Mouse (Mus musculus) intestine, embryonic 15.5 days (tissue): ENCODE results near the gene Ccdc106. TPM values are rescaled to one million over a fixed set of nuclear protein-coding genes. Genes with fewer than 3 reads are reported as not detected.
"Not testable (repeated sequence)": the region's sequence is repeated elsewhere in the genome, so short reads cannot be mapped to it uniquely, and the experiment has no call there.

Experiments used
- ATAC-seq: fragments of 200-750 bp; cut with Nextera tagmentation; 2 replicates; pipeline ENCODE4 v1.8.0; 2017; ENCODE audit warnings: moderate TSS enrichment, moderate library complexity
- H3K27ac ChIP-seq: fragments of 300-500 bp; sonication (generic); 2 replicates; pipeline ENCODE4 v1.5.1; 2015; ENCODE audit warnings: mild to moderate bottlenecking, inconsistent platforms
- H3K27me3 ChIP-seq: fragments of 300-500 bp; sonication (generic); replicated peaks from 2 replicates; pipeline ENCODE4 v1.6.1; 2015; ENCODE audit warnings: inconsistent platforms
- H3K36me3 ChIP-seq: fragments of 300-500 bp; sonication (generic); 2 replicates; pipeline ENCODE4 v1.6.1; 2015; ENCODE audit warnings: inconsistent platforms
- H3K4me1 ChIP-seq: fragments of 300-500 bp; sonication (generic); replicated peaks from 2 replicates; pipeline ENCODE4 v1.6.1; 2015; ENCODE audit warnings: inconsistent platforms
- H3K4me2 ChIP-seq: fragments of 300-500 bp; sonication (generic); replicated peaks from 2 replicates; pipeline ENCODE4 v1.6.1; 2015; ENCODE audit warnings: mild to moderate bottlenecking, inconsistent platforms
- H3K4me3 ChIP-seq: fragments of 300-500 bp; sonication (generic); replicated peaks from 2 replicates; pipeline ENCODE4 v1.5.1; 2015; ENCODE audit warnings: inconsistent platforms
- H3K9ac ChIP-seq: fragments of 300-500 bp; sonication (generic); 2 replicates; pipeline ENCODE4 v1.6.1; 2015; ENCODE audit warnings: inconsistent platforms
- H3K9me3 ChIP-seq: fragments of 300-500 bp; sonication (generic); 2 replicates; pipeline ENCODE4 v1.6.1; 2016; ENCODE audit warnings: inconsistent platforms
- WGBS: fragments of 180-500 bp; shearing (Covaris S2); methylation state at CpG from one replicate; pipeline ENCODE4 v1.1.7; 2015; 5-methylcytosine and 5-hydroxymethylcytosine counted together
- polyA plus RNA-seq: library from polyadenylated mRNA; unstranded; fragments of >200 nt; fragmentation: Nextera tagmentation; extraction: Ambion mirVana; gene quantifications from 2 replicates; pipeline ENCODE4 v1.2.1, GENCODE M21; 2015

Ccdc106 gene
- polyA plus RNA-seq, 1 experiment from 2014 or later: 13.4 TPM

- H3K27ac ChIP-seq: peak within 1 kb of the TSS; percentile 45
- peaks cover 16% of the 10 kb centered on the region for H3K4me1 ChIP-seq
- H3K9me3 ChIP-seq: no peaks in the 10 kb centered on the region
- H3K4me3 ChIP-seq: peak within 1 kb of the TSS; percentile 72
- H3K27me3 ChIP-seq: no peaks in the 10 kb centered on the region
- ATAC-seq: peak; percentile 92
- H3K9ac ChIP-seq: peak within 1 kb of the TSS; percentile 75
- H3K36me3 ChIP-seq: peaks cover 17% of the 10 kb centered on the region; the same call in 1 of the 2 replicates
- 5% methylated on average over 17 of the region's 26 CpGs for WGBS
- H3K4me2 ChIP-seq: peak within 1 kb of the TSS; percentile 80
Observed at GRCm38 (mm10) chr7:4996003-4996895, 24.1 kb upstream of the Ccdc106 start, which contains the start of gene Zfp579. Gene Zfp579 (minus strand): TSS chr7:4996158.

DNA sequence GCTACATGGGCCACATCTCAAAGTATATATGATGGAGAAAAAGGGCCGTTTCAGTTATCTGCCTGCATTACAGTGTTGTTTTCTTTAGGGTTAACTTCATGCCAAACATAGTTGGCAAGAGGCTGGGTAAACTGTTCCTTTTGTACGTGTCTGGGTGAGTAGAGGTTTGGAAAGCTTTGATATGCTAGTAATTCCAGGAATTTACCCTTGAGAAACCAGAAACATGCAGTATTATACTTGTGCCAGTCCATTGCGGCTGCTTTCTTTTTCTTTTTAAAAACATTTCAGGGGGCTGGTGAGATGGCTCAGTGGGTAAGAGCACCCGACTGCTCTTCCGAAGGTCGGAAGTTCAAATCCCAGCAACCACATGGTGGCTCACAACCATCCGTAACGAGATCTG is 23.4 kb upstream of the Ccdc106 start:
- H3K9me3 ChIP-seq: no peaks in the 10 kb centered on the region
- H3K27ac ChIP-seq: no peak overlapping the region; the same call in 1 of the 2 replicates
- peaks cover 17% of the 10 kb centered on the region; the same call in 1 of the 2 replicates for H3K36me3 ChIP-seq
- ATAC-seq: no peak
- no peak overlapping the region for H3K9ac ChIP-seq
- no peaks in the 10 kb centered on the region for H3K27me3 ChIP-seq
- H3K4me3 ChIP-seq: peak overlapping the region; percentile 72; the same call in 1 of the 2 replicates
- WGBS: 66% methylated on average over 8 of the region's 8 CpGs
- peaks cover 16% of the 10 kb centered on the region for H3K4me1 ChIP-seq
- H3K4me2 ChIP-seq: peak overlapping the region; percentile 80

DNA sequence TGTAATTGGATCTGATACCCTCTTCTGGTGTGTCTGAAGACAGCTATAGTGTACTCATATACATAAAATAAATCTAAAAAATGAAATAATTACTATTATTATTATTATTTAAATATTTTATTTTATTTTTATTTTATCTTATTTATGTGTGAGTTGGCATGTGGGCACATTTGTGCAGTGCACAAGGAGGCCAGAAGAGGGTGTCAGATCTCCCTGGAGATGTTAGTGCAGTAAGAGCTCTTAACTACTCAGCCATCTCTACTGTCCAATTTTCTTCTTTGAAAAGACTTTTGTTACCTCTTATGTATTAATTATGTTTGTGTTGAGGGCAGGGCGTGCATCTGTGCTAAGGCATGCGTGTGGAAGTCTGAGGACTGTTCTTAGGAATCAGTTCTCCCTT is 20.5 kb upstream of the Ccdc106 start:
- H3K9me3 ChIP-seq: no peaks in the 10 kb centered on the region
- ATAC-seq: no peak
- whole genome bisulfite sequencing: 56% methylated on average over 2 of the region's 2 CpGs

DNA sequence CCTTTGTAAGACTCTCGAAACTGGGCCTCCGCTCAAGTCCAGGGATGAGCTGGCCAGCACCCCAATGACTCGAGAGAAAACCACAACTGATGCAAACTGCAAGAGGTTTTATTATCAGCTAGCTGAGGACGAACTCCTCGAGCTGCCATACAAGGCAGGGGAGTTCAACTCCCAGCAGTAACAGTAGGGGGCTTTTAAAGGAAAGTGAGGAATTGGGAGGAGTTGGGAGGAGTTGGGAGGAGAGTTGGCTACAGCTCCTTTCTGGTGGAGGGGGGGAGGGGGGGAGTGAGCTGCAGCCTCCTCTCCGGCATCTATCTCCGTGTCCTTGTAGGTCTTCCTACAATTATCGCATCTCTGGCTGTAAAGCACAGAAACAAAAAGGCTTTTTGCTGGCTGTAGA is 17.5 kb upstream of the Ccdc106 start:
- H3K4me1 ChIP-seq, H3K27me3 ChIP-seq, H3K4me2 ChIP-seq, H3K9ac ChIP-seq, H3K27ac ChIP-seq, H3K4me3 ChIP-seq, ATAC-seq, H3K9me3 ChIP-seq: not testable (repeated sequence)
- H3K36me3 ChIP-seq: peaks cover 16% of the 10 kb centered on the region
- 67% methylated on average over 8 of the region's 8 CpGs for WGBS

More for the DNA sequence above, 20.5 kb upstream of the Ccdc106 start:
- H3K4me3 ChIP-seq: no peak overlapping the region
- peaks cover 11% of the 10 kb centered on the region for H3K4me1 ChIP-seq
- H3K9ac ChIP-seq: no peak overlapping the region
- no peaks in the 10 kb centered on the region for H3K27me3 ChIP-seq
- no peak overlapping the region for H3K27ac ChIP-seq
- H3K36me3 ChIP-seq: no peaks in the 10 kb centered on the region
- no peak overlapping the region for H3K4me2 ChIP-seq

- H3K4me2 ChIP-seq: no peak overlapping the region
- no peaks in the 10 kb centered on the region for H3K4me1 ChIP-seq
- peaks cover 55% of the 10 kb centered on the region for H3K36me3 ChIP-seq
- no peak overlapping the region for H3K27ac ChIP-seq
- no peak overlapping the region for H3K9ac ChIP-seq
- 98% methylated on average over 26 of the region's 26 CpGs for WGBS
- H3K27me3 ChIP-seq: no peaks in the 10 kb centered on the region
- H3K9me3 ChIP-seq: no peaks in the 10 kb centered on the region
- ATAC-seq: no peak
- H3K4me3 ChIP-seq: no peak overlapping the region
Observed at GRCm38 (mm10) chr7:5008229-5008628, 12.1 kb upstream of the Ccdc106 start.

- Histone ChIP-seq H3K9me3 (no peaks in the 10 kb centered on the region), H3K27me3 (no peaks in the 10 kb centered on the region), H3K9ac (no peak overlapping the region), H3K36me3 (peaks cover 47% of the 10 kb centered on the region), H3K4me1 (0 out of 2 replicates have a peak, but pooled peaks cover 2% of the 10 kb centered on the region), H3K4me2 (peak overlapping the region; percentile 66; the same call in 1 of the 2 replicates), H3K27ac (no peak overlapping the region), H3K4me3 (0 out of 2 replicates have a peak overlapping the region, but pooled peaks have one; percentile 68)
- 87% methylated on average over 27 of the region's 27 CpGs for WGBS
- ATAC-seq: no peak
Observed at GRCm38 (mm10) chr7:5012681-5013513, 7.5 kb upstream of the Ccdc106 start.

DNA sequence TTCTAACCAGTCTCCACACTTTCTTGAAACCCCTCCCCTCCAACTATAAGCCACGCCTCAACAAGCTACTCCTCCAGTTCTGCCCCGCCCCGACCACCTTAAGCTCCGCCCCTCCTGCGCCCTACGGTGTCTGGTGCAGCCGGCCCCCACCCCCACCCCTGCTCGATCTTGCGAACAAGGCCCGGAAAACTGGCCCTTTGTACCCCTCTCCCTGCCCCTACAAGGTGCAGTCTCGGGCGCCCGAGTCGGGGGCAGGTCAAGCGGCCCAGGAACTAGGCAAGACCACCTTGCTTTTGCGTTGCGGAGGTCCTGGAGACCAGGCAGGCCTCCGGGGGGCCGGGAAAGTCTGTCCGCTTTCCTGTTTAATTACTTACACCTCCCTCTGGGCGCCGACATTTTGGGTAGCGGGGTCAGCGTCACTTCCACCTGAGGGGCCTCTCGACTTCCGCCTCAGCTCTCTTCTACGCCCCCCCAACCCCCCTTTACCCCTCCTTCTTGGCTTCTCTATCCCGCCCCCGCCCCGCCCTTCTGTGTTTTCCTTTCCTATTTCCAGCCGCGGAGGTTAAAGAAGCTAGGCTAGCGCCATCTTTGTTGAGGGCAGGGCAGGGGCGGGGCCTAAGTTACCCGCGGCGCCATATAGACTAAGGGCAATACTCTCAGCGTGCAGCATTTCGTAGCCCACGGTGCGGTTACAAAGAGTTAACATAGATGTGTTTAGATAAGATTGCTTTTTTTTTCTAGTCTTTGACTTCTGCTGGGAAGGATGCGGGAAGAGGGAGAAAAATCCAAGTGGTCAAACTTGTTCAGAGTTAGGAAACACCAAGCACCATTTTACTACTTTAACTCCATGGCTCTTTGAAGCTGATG is 5.9 kb upstream of the Ccdc106 start, which contains the start of the genes Zfp524 and Fiz1:
Gene Zfp524, plus strand, starts transcription at position 165 of the 867 bp plus-strand sequence.
Gene Fiz1, minus strand, starts transcription at position 447 of the 867 bp plus-strand sequence.
- peak; percentile 84 for ATAC-seq
- peak within 1 kb of the TSS; percentile 66 for H3K4me2 ChIP-seq
- no peaks in the 10 kb centered on the region for H3K27me3 ChIP-seq
- peak within 1 kb of the TSS; percentile 77 for H3K9ac ChIP-seq
- no peaks in the 10 kb centered on the region for H3K9me3 ChIP-seq
- under 1% methylated on average over 42 of the region's 42 CpGs for WGBS
- H3K27ac ChIP-seq: peak within 1 kb of the TSS; percentile 99
- H3K36me3 ChIP-seq: peaks cover 33% of the 10 kb centered on the region
- H3K4me1 ChIP-seq: 0 out of 2 replicates have a peak, but pooled peaks cover 2% of the 10 kb centered on the region
- peak within 1 kb of the TSS; percentile 68 for H3K4me3 ChIP-seq

GRCm38 (mm10) chr7:5015118-5016001 is 5.0 kb upstream of the Ccdc106 start, which contains the start of gene Gm44973:
Gene Gm44973 (plus strand): TSS chr7:5015496.
- peak within 1 kb of the TSS; percentile 99 for H3K27ac ChIP-seq
- peak; percentile 81 for ATAC-seq
- H3K4me1 ChIP-seq: 0 out of 2 replicates have a peak, but pooled peaks cover 2% of the 10 kb centered on the region
- no peaks in the 10 kb centered on the region for H3K27me3 ChIP-seq
- peak within 1 kb of the TSS; percentile 77 for H3K9ac ChIP-seq
- no peaks in the 10 kb centered on the region for H3K9me3 ChIP-seq
- peak within 1 kb of the TSS; percentile 68 for H3K4me3 ChIP-seq
- under 1% methylated on average over 61 of the region's 76 CpGs for whole genome bisulfite sequencing
- peak within 1 kb of the TSS; percentile 66 for H3K4me2 ChIP-seq
- H3K36me3 ChIP-seq: peaks cover 28% of the 10 kb centered on the region

DNA sequence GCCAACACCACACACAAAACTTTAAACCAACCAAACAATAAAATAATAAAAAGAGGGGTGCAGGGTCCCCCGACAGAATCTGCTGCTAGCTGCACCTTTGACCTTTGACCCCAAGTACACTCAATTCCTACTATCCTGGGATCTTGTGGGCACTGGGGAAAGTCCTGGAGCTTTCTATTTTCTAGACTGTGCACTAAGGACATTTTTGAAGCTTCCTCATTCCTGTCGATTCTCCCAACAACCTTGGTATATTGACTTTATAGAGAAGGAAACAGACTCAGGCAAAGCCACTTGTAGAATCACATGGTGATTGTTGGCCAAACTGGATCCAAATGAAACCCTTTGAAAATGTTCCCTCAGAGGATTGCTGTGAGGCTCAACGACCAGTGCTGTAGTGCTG is 4.3 kb upstream of the Ccdc106 start:
- Histone ChIP-seq H3K36me3 (peaks cover 23% of the 10 kb centered on the region), H3K9me3 (no peaks in the 10 kb centered on the region), H3K4me2 (peak overlapping the region; percentile 66), H3K4me3 (peak overlapping the region; percentile 68), H3K4me1 (peaks cover 3% of the 10 kb centered on the region; the same call in 1 of the 2 replicates), H3K27ac (peak overlapping the region; percentile 99), H3K27me3 (no peaks in the 10 kb centered on the region), H3K9ac (peak overlapping the region; percentile 59)
- peak; percentile 0; the same call in 1 of the 2 replicates for ATAC-seq
- WGBS: 45% methylated on average over 3 of the region's 3 CpGs

- no peaks in the 10 kb centered on the region for H3K27me3 ChIP-seq
- H3K4me1 ChIP-seq: peaks cover 9% of the 10 kb centered on the region; the same call in 1 of the 2 replicates
- no peak overlapping the region for H3K4me2 ChIP-seq
- H3K4me3 ChIP-seq: no peak overlapping the region
- WGBS: 95% methylated on average over 2 of the region's 2 CpGs
- no peak overlapping the region for H3K27ac ChIP-seq
- no peak overlapping the region for H3K9ac ChIP-seq
- peaks cover 14% of the 10 kb centered on the region for H3K36me3 ChIP-seq
- H3K9me3 ChIP-seq: no peaks in the 10 kb centered on the region
- no peak for ATAC-seq
Observed at GRCm38 (mm10) chr7:5016920-5017319, 3.4 kb upstream of the Ccdc106 start.
